Mouse (Mus musculus) spleen, adult 12 weeks (tissue): ENCODE measurements around the gene Tirap.
"Not testable (repeated sequence)": the region's sequence is repeated elsewhere in the genome, so short reads cannot be mapped to it uniquely, and the experiment has no call there.

Experiments
- DNase-seq: peaks from one replicate; pipeline ENCODE4 v3.0.0; 2022; ENCODE audit warnings: low spot score

The Tirap gene

GRCm38 (mm10) chr9:35147261-35147660 lies 52.8 kb downstream of the Tirap start:
- not testable (repeated sequence) for DNase-seq

- no peak for DNase-seq
Observed at GRCm38 (mm10) chr9:35145829-35146228, 54.3 kb downstream of the Tirap start.

- no peak for DNase-seq
Observed at GRCm38 (mm10) chr9:35145118-35145517, 55.0 kb downstream of the Tirap start.

- DNase-seq, result no peak
Observed at GRCm38 (mm10) chr9:35142221-35142620, 57.9 kb downstream of the Tirap start.

- no peak for DNase-seq
Observed at GRCm38 (mm10) chr9:35139231-35139744, 60.8 kb downstream of the Tirap start.

GRCm38 (mm10) chr9:35138029-35138428 lies 62.1 kb downstream of the Tirap start:
- no peak for DNase-seq

- no peak for DNase-seq
Observed at GRCm38 (mm10) chr9:35135575-35135974, 64.5 kb downstream of the Tirap start.
